Mouse (Mus musculus) urinary bladder, postnatal 10 days (tissue): ENCODE measurements around the gene Ptpro.
"Not testable (repeated sequence)": the region's sequence is repeated elsewhere in the genome, so short reads cannot be mapped to it uniquely, and the experiment has no call there.

ENCODE experiments used
- DNase-seq: peaks from one replicate; pipeline ENCODE4 v3.0.0; 2022; ENCODE audit warnings: low spot score

Gene Ptpro

GRCm38 (mm10) chr6:137386935-137387334 lies 134.8 kb downstream of the Ptpro start:
- no peak for DNase-seq

DNA sequence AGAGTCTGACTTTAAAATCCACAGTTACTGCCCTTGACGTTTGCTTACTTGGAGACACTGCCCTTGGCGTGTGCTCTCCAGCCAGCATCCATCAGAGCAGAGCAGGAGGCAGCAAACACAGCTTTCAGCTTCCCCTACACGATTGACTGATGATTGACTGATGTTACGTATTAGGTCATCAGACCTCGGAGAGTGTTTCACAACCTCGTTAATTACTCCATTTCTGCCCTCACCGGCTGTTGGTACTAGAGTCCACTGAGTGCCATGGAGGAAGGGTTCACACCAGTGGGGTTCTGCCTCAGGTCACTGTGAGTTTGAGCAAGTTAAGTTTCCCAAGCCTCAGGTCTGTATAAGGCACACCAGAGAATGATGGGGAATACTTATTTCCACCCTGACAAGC lies 143.0 kb downstream of the Ptpro start:
- no peak for DNase-seq

DNA sequence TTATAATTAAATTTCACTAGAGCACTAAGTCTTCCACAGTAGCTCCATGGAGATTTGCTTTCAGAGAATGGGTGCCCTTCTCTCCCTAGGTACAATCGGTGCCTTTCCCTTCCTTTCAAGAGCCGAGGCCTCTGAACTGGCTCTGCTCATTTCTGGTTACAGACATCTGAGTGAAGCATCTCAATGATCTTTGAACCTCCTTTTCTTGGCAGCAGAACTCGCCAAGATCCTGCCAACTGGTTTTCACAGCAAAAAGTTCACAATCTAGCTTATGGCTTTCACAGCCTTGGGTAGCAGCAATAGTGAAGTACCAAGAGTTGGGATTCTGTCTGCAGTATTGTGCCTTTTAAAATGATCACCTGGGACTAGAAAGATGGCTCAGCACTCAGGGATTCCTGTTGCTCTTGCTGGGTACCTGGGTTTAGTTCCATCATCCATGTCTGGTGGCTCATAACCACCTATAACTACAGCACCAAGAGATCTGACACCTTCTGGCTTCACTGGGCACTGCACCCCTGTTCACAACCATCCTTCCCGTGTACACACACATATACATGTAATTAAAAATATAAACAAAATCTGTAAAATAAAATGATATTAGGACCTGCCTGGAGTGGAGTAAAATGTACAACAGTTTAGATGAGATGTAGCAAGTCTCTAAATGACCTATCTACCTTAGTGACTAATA lies 144.1 kb downstream of the Ptpro start:
- no peak for DNase-seq

DNA sequence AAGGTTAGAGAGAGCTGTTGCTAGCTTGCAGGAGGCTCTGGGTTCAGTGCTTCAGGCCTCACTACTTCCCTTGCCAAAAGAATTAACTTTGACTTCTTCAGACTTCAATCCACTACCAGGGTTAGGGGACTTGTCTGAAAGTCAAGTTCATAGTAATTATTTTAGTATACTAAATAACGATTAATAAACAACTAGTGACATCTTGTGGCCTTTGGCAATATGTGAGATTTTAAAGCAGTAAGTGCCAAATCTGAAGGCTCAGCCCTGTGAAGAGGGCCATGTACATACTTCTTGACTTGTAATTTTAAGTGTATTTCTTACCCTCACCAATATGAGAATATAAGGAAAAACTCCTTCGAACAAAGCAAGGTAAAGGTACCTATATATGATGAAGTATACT lies 145.2 kb downstream of the Ptpro start:
- no peak for DNase-seq

DNA sequence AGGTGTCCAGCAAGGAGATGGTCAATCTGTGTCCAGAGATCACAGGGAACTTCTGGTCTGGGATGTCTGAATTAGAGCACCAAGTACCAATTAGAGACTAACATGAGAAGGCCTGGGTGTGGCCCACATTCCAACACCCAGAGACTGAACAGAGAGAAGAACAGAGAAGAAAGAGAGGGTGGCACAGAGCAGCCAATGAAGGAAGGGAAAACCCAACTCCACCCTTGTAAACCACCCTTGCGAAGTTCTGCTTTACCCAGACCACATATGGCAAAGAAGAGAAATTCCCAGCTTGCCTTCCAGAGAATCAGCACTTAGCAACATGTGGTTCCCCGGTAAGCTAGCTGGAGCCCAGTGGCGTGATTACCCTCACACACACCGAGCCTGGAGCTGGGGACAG lies 152.1 kb downstream of the Ptpro start:
- DNase-seq: no peak

DNA sequence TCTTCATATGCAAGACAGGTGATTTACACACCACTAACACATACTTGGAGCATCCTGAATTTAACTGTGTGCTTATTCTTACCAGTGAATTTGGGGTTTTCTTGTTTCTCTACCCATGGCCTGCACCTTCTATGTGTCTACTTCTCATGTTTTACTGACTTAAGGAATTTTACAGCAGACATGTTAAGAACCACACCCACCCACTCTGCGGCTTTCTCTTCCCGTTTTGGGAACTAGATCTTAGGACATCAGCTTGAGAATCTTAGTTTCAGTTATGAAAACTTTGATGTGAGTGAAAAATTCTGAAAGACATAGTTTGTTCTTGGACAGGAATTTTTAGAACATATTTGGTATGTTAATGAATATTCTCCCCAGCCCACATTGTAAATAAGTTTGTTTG lies 153.6 kb downstream of the Ptpro start:
- DNase-seq: no peak

DNA sequence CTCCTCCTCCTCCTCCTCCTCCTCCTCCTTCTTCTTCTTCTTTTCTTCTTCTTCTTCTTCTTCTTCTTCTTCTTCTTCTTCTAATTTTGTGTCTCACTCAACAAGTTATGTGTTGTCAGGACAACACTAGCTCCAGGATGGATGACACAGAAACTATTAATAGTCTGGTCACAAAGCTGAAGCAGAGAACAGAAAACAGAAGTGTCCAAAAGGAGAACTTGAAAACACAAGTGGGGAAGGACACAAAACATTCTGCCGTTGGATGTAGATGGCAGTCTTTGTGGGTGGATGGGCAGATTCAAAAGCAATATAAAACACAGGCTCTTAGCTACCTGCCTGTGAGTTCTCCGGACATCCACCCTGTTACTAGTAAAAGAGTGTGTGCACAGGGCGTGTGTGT lies 158.4 kb downstream of the Ptpro start:
- DNase-seq: no peak

DNA sequence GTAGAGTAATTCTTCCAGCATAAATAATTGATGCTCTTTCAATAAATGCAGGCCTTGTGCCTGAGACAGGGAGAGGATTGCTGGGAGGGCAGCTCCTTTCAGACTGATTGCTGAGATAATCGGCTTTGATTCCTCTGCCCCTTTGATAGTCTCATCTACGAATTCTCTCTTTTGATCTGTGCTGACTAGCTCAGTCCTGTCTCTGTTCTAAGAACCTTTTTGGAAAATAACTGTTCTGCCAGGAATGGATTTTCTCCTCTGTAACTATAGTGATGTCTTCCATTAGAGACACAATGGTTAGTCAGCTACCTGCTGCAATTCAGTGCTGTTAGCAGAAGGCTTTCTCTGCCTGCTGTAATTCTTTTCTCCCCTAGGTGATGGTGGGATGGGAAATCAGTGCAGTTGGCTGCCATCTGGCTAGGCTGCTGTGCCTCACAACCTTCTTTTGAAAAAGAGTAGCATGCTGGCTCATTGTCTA lies 159.8 kb downstream of the Ptpro start:
- no peak for DNase-seq

- DNase-seq: no peak
Observed at GRCm38 (mm10) chr6:137413045-137413444, 160.9 kb downstream of the Ptpro start.

DNA sequence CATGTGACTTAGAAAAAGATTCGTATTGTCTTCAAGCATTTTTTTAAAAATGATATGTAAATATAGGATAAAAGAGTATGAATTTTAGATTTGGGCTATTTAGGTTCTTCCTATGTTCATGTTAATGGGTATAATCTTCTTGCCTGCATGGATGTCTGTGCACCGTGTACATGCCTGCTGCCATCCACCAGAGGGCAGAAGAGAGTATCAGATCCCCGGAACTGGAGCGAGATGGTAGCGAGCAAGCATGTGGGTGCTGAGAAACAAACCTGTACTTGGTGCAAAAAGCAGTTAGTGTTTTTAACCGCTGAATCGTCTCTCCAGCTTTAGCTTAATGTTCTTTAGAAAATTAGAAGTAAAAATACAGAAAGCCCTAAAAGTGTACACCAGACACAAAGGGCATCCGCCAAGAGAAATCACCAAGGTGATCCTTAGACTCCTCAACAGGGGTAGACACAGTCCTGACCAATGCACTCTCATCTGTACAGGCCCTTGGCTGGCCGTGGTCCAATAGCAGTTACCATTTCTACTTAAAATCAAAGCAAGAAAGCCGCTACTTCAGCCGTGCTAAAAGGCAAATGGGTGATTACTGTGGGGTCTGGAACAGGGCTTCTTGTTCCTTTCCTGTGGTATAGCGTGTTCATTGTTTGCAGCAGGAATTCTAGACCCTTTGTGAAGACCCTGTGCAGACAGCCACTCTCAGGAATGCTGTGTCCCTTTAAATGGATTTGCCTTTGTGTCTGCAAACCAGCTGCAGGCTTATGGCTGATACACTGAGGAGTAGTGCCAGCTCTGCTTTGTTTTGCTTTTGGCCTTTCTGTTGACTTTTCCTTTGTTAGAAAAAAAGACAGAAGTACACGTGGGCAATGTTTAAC lies 162.6 kb downstream of the Ptpro start:
- DNase-seq: no peak

DNA sequence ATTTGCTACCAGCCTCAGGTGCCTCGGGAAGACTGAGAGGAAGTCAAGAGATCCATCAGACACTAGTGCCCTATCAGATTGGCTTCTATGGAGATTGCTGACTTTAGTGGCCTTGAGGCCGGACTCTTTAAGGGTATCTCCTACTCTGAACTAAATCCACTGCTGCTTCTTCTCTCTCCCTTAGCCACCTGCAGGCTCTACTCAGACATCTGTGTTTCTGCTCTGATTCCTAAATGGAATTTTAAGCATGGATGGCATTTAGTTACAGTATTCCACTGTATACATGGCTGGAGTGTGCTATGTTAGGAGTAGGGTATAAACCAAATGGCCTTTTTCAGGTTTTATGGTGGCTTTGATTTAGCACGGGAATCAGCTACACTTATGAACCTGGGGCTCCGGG lies 170.7 kb downstream of the Ptpro start:
- DNase-seq: no peak

GRCm38 (mm10) chr6:137423830-137424229 lies 171.7 kb downstream of the Ptpro start:
- no peak for DNase-seq

DNA sequence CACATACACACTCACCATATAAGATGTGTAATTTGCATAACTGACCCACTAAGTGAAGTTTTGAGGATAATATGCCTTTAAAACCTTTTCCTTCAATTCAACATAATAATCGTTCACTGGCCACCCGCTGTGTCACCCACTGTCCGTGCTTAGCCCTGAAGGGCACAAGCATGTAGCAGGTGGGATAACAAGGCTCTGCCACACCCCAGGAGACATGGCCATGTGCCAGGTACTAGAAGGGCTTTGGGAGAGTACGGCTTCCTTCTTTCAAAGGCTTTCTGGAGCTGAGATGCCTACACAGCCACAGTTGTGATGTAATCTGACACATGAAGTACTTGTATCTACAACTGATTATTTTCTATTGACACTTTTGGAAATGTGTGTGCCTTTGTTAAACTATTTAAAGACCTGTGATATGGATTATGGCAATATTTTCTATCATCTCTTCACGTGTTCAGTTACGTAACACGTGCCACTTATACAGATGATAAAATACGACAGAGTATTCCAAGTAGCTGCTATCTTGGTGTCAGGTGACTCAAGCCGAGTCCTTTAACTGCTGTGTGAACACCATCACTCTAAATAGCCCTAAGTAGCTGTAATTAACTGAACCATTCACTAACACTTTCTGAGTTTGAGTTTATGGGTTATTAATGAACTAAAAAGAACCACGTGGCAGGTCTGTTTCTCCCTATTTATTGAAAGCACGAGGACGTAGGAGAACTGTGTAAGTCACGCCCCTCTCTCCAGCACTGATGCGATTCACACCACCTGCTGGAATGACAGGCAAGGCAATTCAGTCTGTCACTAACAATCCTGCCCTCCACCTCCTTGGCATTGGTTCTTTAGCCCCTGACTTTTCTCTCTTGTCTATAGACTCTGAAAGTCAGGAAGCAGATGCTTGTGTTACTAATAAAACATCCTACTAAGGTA lies 173.6 kb downstream of the Ptpro start:
- DNase-seq: no peak

DNA sequence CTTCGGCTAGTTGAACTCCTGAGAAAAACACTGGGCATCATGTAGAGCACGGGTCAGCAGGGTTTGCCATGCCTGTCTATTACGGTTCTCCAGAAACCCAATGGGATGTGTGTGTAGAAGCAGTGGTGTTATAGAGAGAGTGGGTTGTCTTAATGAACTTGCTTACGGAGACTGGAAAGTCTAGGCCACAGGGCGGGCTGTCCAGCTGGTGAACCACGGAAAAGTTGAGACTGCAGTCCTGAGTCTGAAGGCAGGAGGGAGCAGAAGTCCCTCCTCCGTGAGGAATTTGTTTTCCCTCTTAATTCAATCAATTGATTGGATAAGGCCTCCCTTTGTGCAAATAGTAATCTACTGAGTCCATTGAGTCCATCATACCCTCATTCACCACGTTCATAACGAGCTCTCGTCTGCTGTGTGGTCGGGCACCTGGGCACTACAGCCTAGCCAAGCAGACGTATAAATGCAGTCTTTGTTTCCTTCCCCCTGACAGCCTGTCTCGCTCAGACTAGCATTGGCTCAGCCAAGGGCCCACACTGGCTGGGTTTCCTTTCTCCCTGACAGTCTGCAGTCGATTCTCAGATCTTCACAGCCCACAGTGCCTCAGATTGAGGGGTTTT lies 181.5 kb downstream of the Ptpro start:
- DNase-seq: no peak

- DNase-seq: no peak
Observed at GRCm38 (mm10) chr6:137437486-137437885, 185.4 kb downstream of the Ptpro start.

GRCm38 (mm10) chr6:137437902-137438580 lies 185.9 kb downstream of the Ptpro start:
- no peak for DNase-seq

DNA sequence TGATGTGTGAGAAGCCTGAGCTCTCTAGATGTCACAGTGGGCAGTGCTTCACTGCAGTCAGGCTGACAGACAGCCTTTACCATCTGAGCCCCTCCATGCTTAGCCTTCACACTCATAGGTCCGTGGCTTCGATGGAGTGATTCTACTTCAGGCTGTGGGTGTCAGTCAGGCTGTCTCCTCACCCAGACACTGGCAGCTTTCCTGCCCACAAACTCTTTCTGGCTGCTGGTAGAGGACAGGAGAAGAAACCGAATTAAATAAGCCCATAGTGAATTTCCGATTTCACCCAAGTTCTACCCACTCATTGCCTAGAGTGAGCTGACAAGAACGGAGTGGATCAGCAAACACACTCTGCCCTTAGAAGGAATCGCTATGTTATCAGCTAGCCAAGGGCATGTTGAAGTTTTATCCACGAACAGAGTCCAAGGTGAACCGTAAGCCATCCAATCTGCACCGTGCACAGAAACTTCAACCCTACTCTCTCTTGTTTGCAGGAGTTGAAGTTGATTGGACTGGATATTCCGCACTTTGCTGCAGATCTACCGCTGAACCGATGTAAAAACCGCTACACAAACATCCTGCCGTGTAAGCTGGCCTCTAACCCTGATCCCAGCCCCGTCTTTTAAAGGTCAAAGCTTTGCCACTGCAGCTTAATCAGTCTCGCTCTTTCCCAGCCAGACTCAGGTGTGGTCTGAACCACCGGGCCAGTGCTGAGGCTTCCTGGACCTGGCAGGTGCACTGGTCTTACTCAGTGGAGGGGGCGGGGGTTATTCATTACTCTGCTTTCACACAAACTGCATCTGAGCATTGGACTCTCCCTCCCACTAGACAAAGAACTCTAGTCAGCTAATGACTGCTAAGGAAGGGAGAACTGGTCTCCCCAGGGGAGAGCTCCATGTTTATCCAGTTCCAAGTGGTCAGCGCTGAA lies 188.7 kb downstream of the Ptpro start:
- DNase-seq: no peak

- DNase-seq: no peak
Observed at GRCm38 (mm10) chr6:137443089-137443488, 191.0 kb downstream of the Ptpro start.

DNA sequence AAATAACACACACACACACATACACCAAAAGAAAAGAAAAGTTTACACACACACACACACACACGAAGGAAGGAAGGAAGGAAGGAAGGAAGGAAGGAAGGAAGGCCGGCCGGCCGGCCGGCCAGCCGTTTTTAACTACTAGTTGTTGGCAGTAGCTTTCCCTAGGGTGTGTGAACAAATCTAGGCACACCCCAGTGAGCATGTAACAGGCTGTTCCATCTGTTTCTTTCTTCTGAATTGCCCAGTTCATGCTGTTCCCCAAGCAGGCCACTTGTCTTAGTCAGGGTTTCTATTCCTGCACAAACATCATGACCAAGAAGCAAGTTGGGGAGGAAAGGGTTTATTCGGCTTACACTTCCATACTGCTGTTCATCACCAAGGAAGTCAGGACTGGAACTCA lies 194.0 kb downstream of the Ptpro start:
- not testable (repeated sequence) for DNase-seq

- no peak for DNase-seq
Observed at GRCm38 (mm10) chr6:137455537-137456041, 203.5 kb downstream of the Ptpro start.
